Mouse (Mus musculus): Measurements from ENCODE around the gene Rb1. TPM values are rescaled to one million over a fixed set of nuclear protein-coding genes. Genes with fewer than 3 reads are reported as not detected.

Gene Rb1
- polyA plus RNA-seq, 1 experiment: 3.2 TPM

DNA sequence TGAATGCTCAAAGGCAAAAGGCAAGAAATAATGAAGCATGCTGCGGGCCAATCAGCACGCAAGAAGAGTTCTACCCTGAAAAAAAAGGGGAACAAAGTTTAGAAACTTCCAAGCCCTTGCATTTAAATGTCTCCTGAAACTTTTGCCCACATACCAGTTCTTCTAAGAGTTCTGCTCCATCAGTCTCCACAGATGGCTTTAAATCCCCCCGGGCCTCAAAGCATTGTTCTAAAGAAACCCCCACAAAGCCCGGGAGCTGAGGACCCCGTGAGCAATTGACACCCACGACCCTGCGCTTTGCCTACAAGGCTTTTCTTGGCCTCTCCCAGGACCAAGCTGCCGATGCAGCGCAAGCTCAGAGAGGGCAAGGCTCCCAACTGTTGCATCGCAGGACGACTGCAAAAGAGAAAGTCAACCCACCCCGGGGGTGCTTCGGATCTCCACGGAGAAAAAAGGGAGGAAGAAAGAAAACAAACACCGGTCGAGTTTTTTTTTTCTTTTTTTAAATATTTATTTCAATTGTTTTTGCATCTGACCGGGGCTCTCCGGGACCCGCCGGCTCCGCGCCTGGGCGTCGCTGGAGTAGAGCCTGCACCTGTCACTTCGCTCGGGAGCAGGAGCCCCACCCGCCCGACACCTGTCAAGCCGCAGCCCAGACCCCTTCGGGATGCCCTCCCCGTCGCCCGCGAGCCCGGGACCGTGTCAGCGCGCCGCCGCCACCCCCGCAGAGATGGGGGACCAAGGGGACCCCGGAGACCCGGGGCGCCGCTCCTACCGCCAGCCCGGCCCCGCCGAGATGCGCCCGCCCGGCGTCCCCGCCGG is 777 bp downstream of the Rb1 start:
- Histone ChIP-seq H3K4me3 (replicated peaks) (peak overlapping the region; percentile 95), H3K4me1 (ENCODE audit: control insufficient read depth) (peaks cover 56% of the 10 kb centered on the region), H3K36me3 (ENCODE audit: control insufficient read depth) (peaks cover 32% of the 10 kb centered on the region), H3K27me3 (ENCODE audit: control insufficient read depth) (no peaks in the 10 kb centered on the region), H3K9me3 (ENCODE audit: control insufficient read depth, low read length) (no peaks in the 10 kb centered on the region)
- TF ChIP-seq TAL1 (IDR thresholded peaks at IDR 0.05; ENCODE audit: low read length): no peak
- no peak for TF ChIP-seq GATA1 (IDR thresholded peaks at IDR 0.05; ENCODE audit: low read length)

GRCm38 (mm10) chr14:73323965-73324364 is 1.7 kb downstream of the Rb1 start:
- peak overlapping the region; percentile 95 for H3K4me3 ChIP-seq (replicated peaks)
- no peaks in the 10 kb centered on the region for H3K9me3 ChIP-seq (ENCODE audit: control insufficient read depth, low read length)
- H3K4me1 ChIP-seq (ENCODE audit: control insufficient read depth): peaks cover 63% of the 10 kb centered on the region
- no peak for TF ChIP-seq GATA1 (IDR thresholded peaks at IDR 0.05; ENCODE audit: low read length)
- TF ChIP-seq TAL1 (IDR thresholded peaks at IDR 0.05; ENCODE audit: low read length): no peak
- peaks cover 41% of the 10 kb centered on the region for H3K36me3 ChIP-seq (ENCODE audit: control insufficient read depth)
- H3K27me3 ChIP-seq (ENCODE audit: control insufficient read depth): no peaks in the 10 kb centered on the region

DNA sequence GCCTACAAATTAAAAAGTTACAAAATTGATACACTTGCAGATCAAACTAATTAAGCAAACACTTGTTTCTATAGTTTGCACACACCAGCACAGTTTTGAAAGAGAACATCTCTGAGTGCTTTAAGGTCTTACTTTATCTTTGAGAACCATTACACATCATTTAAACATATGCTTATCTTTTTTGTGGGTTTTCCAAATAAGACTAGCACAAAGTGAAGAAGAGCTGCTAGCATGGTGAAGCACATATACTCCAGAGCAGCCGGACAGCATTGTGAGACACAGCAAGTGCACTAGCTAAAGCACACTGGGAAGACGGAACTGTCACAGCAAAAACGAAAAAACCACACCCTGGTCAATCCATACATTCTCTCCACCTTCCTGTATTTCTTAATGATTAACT is 3.5 kb downstream of the Rb1 start:
- H3K36me3 ChIP-seq (ENCODE audit: control insufficient read depth): peaks cover 54% of the 10 kb centered on the region
- no peaks in the 10 kb centered on the region for H3K27me3 ChIP-seq (ENCODE audit: control insufficient read depth)
- H3K4me3 ChIP-seq (replicated peaks): peak overlapping the region; percentile 95
- H3K4me1 ChIP-seq (ENCODE audit: control insufficient read depth): peaks cover 73% of the 10 kb centered on the region
- H3K9me3 ChIP-seq (ENCODE audit: control insufficient read depth, low read length): no peaks in the 10 kb centered on the region
- TF ChIP-seq TAL1 (IDR thresholded peaks at IDR 0.05; ENCODE audit: low read length) (peak; percentile 53; the same call in 2 of the 3 replicates), GATA1 (IDR thresholded peaks at IDR 0.05; ENCODE audit: low read length) (peak; percentile 61)

DNA sequence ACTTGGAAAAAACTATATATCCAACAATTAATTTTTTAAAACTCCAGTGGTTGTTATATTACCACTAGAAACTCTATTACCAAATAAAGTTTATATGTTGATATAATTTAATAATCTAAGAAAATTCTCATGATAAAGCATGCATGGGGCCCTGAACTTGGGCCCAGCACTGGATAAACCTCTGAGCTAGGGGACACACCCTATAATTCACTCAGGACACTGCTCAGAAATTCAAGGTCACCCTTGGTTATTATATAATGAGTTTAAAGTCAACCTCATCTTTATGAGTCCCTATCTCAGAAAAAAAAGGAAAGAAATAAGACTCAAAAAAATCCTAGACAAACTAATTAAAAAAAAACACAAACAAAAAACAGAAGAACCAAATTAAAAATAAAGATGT is 8.7 kb downstream of the Rb1 start:
- Histone ChIP-seq H3K4me1 (ENCODE audit: control insufficient read depth) (peaks cover 79% of the 10 kb centered on the region), H3K9me3 (ENCODE audit: control insufficient read depth, low read length) (no peaks in the 10 kb centered on the region), H3K4me3 (replicated peaks) (no peak overlapping the region), H3K36me3 (ENCODE audit: control insufficient read depth) (peaks cover 88% of the 10 kb centered on the region), H3K27me3 (ENCODE audit: control insufficient read depth) (no peaks in the 10 kb centered on the region)
- TF ChIP-seq GATA1 (IDR thresholded peaks at IDR 0.05; ENCODE audit: low read length): no peak
- no peak for TF ChIP-seq TAL1 (IDR thresholded peaks at IDR 0.05; ENCODE audit: low read length)

- no peak overlapping the region for H3K4me3 ChIP-seq (replicated peaks)
- H3K4me1 ChIP-seq (ENCODE audit: control insufficient read depth): peaks cover 61% of the 10 kb centered on the region
- peaks cover 82% of the 10 kb centered on the region for H3K36me3 ChIP-seq (ENCODE audit: control insufficient read depth)
- H3K27me3 ChIP-seq (ENCODE audit: control insufficient read depth): no peaks in the 10 kb centered on the region
- H3K9me3 ChIP-seq (ENCODE audit: control insufficient read depth, low read length): no peaks in the 10 kb centered on the region
- TF ChIP-seq TAL1 (IDR thresholded peaks at IDR 0.05; ENCODE audit: low read length) (no peak), GATA1 (IDR thresholded peaks at IDR 0.05; ENCODE audit: low read length) (no peak)
These were observed 11.8 kb downstream of the Rb1 start for GRCm38 (mm10) chr14:73313864-73314263.

DNA sequence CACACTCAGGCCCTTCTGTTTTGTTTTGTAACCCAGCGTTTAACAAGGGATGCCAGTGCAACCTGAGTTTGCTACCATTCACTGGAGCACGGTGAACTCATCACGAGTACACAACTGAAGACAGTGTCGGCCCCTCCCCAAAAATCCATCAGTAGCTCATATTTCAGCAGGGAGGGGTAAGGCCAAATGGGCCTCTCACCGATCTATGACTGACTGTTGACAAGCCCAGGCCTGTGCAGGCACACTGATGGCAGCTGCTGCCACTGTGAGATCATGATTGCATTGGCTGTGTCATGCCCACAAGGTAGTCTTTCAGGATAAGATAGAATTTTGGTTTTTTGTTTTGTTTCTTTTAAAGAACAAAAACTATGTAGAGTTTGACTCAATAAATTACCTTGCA is 12.2 kb downstream of the Rb1 start:
- H3K9me3 ChIP-seq (ENCODE audit: control insufficient read depth, low read length): no peaks in the 10 kb centered on the region
- peaks cover 79% of the 10 kb centered on the region for H3K36me3 ChIP-seq (ENCODE audit: control insufficient read depth)
- TF ChIP-seq GATA1 (IDR thresholded peaks at IDR 0.05; ENCODE audit: low read length) (no peak), TAL1 (IDR thresholded peaks at IDR 0.05; ENCODE audit: low read length) (no peak)
- H3K4me3 ChIP-seq (replicated peaks): no peak overlapping the region
- H3K27me3 ChIP-seq (ENCODE audit: control insufficient read depth): no peaks in the 10 kb centered on the region
- peaks cover 56% of the 10 kb centered on the region for H3K4me1 ChIP-seq (ENCODE audit: control insufficient read depth)

DNA sequence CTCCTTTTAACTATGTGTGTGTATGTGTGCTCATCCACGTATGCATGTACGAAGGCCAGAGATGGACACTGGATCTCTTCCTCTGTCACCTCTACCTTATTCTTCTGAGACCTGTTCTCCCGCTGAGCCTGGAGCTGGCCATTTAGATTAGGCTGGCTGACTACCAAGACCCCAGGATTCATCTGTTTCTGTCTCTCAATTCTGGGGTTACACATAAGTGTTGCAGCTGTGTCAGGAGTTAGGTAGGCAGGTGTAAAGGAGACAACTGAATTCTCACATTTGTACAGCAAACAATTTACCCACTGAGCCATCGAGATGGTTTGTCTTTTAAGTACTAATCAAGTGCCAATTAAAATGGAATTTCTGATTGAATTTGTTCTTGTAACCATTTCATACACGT is 12.7 kb downstream of the Rb1 start:
- Histone ChIP-seq H3K9me3 (ENCODE audit: control insufficient read depth, low read length) (no peaks in the 10 kb centered on the region), H3K4me1 (ENCODE audit: control insufficient read depth) (peaks cover 56% of the 10 kb centered on the region), H3K36me3 (ENCODE audit: control insufficient read depth) (peaks cover 82% of the 10 kb centered on the region), H3K27me3 (ENCODE audit: control insufficient read depth) (no peaks in the 10 kb centered on the region), H3K4me3 (replicated peaks) (no peak overlapping the region)
- TF ChIP-seq GATA1 (IDR thresholded peaks at IDR 0.05; ENCODE audit: low read length): no peak
- TF ChIP-seq TAL1 (IDR thresholded peaks at IDR 0.05; ENCODE audit: low read length): no peak

DNA sequence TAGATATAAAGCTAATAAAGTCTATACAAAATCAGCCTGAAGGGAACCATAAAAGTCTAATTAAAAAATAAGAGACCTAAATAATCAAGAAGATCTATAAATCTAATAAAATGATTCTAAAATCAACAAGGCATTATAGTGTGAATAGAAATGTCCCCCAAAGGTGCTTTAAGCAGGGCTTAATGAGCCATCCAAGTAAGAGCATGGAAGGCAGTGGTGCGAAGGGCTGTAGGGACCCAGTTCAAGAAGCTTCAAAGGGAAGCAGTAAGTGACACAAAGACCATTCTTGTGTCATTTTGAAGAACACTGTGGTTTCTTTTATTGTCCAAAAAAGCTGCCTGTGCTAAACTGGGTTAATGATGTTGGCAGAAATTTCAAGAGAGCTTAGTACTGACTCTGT is 18.1 kb downstream of the Rb1 start:
- no peak for TF ChIP-seq GATA1 (IDR thresholded peaks at IDR 0.05; ENCODE audit: low read length)
- TF ChIP-seq TAL1 (IDR thresholded peaks at IDR 0.05; ENCODE audit: low read length): no peak
- H3K27me3 ChIP-seq (ENCODE audit: control insufficient read depth): no peaks in the 10 kb centered on the region
- no peaks in the 10 kb centered on the region for H3K9me3 ChIP-seq (ENCODE audit: control insufficient read depth, low read length)
- H3K4me3 ChIP-seq (replicated peaks): no peak overlapping the region
- peaks cover 64% of the 10 kb centered on the region for H3K36me3 ChIP-seq (ENCODE audit: control insufficient read depth)
- peaks cover 18% of the 10 kb centered on the region for H3K4me1 ChIP-seq (ENCODE audit: control insufficient read depth)

DNA sequence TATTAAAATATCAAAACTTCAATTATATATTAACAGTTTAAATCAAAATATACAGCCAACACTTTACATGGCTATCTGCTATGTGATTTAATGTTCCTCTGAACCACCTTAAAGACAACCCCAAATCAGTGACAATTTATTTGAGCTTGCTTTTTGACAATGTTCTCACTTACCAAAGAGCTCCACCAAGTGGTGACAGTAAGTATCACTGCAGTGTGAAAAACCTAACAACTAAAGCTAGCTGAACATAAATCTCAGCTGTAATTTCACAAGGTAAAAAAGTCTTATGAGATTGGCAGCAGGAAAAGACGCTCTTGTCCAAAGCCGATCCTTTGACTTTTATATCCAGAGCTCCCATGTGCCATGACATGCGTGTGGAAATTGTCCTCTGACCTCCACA is 22.4 kb downstream of the Rb1 start:
- Histone ChIP-seq H3K4me3 (replicated peaks) (no peak overlapping the region), H3K36me3 (ENCODE audit: control insufficient read depth) (peaks cover 59% of the 10 kb centered on the region), H3K4me1 (ENCODE audit: control insufficient read depth) (peaks cover 8% of the 10 kb centered on the region), H3K9me3 (ENCODE audit: control insufficient read depth, low read length) (no peaks in the 10 kb centered on the region), H3K27me3 (ENCODE audit: control insufficient read depth) (no peaks in the 10 kb centered on the region)
- TF ChIP-seq TAL1 (IDR thresholded peaks at IDR 0.05; ENCODE audit: low read length) (no peak), GATA1 (IDR thresholded peaks at IDR 0.05; ENCODE audit: low read length) (no peak)
